Mouse (Mus musculus): ENCODE results near the gene Cdyl.
"Not testable (repeated sequence)": the region's sequence is repeated elsewhere in the genome, so short reads cannot be mapped to it uniquely, and the experiment has no call there.

Gene Cdyl

GRCm38 (mm10) chr13:35807016-35807415, 147.4 kb downstream of the Cdyl start:
- no peak for DNase-seq

GRCm38 (mm10) chr13:35807525-35807924, 147.9 kb downstream of the Cdyl start:
- no peak for DNase-seq

- no peak for DNase-seq
Observed at GRCm38 (mm10) chr13:35807940-35808339, 148.3 kb downstream of the Cdyl start.

GRCm38 (mm10) chr13:35809252-35810159, 149.9 kb downstream of the Cdyl start:
- no peak for DNase-seq

GRCm38 (mm10) chr13:35810160-35810537, 150.5 kb downstream of the Cdyl start:
- DNase-seq = no peak

- peak; percentile 13 for DNase-seq
Observed at GRCm38 (mm10) chr13:35811361-35812190, 151.9 kb downstream of the Cdyl start.

- DNase-seq = peak; percentile 67
Observed at GRCm38 (mm10) chr13:35812191-35812440, 152.5 kb downstream of the Cdyl start.

- DNase-seq = peak; percentile 32
Observed at GRCm38 (mm10) chr13:35813348-35814127, 153.9 kb downstream of the Cdyl start.

GRCm38 (mm10) chr13:35815205-35815726, 155.6 kb downstream of the Cdyl start:
- DNase-seq = no peak

GRCm38 (mm10) chr13:35815782-35816368, 156.2 kb downstream of the Cdyl start:
- no peak for DNase-seq

- DNase-seq = no peak
Observed at GRCm38 (mm10) chr13:35817626-35818025, 158.0 kb downstream of the Cdyl start.

GRCm38 (mm10) chr13:35818060-35818459, 158.4 kb downstream of the Cdyl start:
- no peak for DNase-seq

GRCm38 (mm10) chr13:35821821-35822454, 162.3 kb downstream of the Cdyl start:
- DNase-seq = no peak

- DNase-seq = no peak
Observed at GRCm38 (mm10) chr13:35822795-35823194, 163.2 kb downstream of the Cdyl start.

- DNase-seq = no peak
Observed at GRCm38 (mm10) chr13:35825639-35826038, 166.0 kb downstream of the Cdyl start.

- no peak for DNase-seq
Observed at GRCm38 (mm10) chr13:35832676-35833075, 173.0 kb downstream of the Cdyl start.

- DNase-seq = no peak
Observed at GRCm38 (mm10) chr13:35833941-35834340, 174.3 kb downstream of the Cdyl start.

- DNase-seq = no peak
Observed at GRCm38 (mm10) chr13:35835669-35836068, 176.0 kb downstream of the Cdyl start.

GRCm38 (mm10) chr13:35836501-35836900, 176.9 kb downstream of the Cdyl start:
- DNase-seq = not testable (repeated sequence)

- no peak for DNase-seq
Observed at GRCm38 (mm10) chr13:35840102-35840501, 180.5 kb downstream of the Cdyl start.

- DNase-seq = no peak
Observed at GRCm38 (mm10) chr13:35843383-35843782, 183.8 kb downstream of the Cdyl start.

- no peak for DNase-seq
Observed at GRCm38 (mm10) chr13:35845306-35845705, 185.7 kb downstream of the Cdyl start.
